Mouse (Mus musculus) MEL-GATA-1-ER (cell line): ENCODE results near the gene Mfap1b.

ENCODE experiments used
- DNase-seq: peaks from one replicate; pipeline ENCODE4 v3.0.0-alpha.2; 2012; ENCODE audit warnings: low read depth; ENCODE audit errors: extremely low read depth

Mfap1b gene

GRCm38 (mm10) chr2:121440834-121441605 lies 32.8 kb downstream of the Mfap1b start:
- DNase-seq: no peak

GRCm38 (mm10) chr2:121439746-121440145 lies 34.1 kb downstream of the Mfap1b start:
- DNase-seq: no peak

GRCm38 (mm10) chr2:121434854-121435253 lies 39.0 kb downstream of the Mfap1b start:
- no peak for DNase-seq

- DNase-seq: no peak
These were observed 48.0 kb downstream of the Mfap1b start for GRCm38 (mm10) chr2:121425890-121426289.

- no peak for DNase-seq
These were observed 50.7 kb downstream of the Mfap1b start for GRCm38 (mm10) chr2:121423166-121423565.

- DNase-seq: no peak
These were observed 55.4 kb downstream of the Mfap1b start for GRCm38 (mm10) chr2:121418476-121418875.

- no peak for DNase-seq
These were observed 57.5 kb downstream of the Mfap1b start for GRCm38 (mm10) chr2:121416356-121416755.

- DNase-seq: no peak
These were observed 58.3 kb downstream of the Mfap1b start for GRCm38 (mm10) chr2:121415591-121415990.

GRCm38 (mm10) chr2:121415103-121415502 lies 58.8 kb downstream of the Mfap1b start:
- DNase-seq: no peak

- peak; percentile 52 for DNase-seq
These were observed 59.7 kb downstream of the Mfap1b start for GRCm38 (mm10) chr2:121414139-121414685.

- peak; percentile 73 for DNase-seq
These were observed 60.4 kb downstream of the Mfap1b start, which contains the start of the genes Pdia3 and Catsper2 for GRCm38 (mm10) chr2:121413387-121414042. Pdia3 (plus strand) TSS chr2:121413775. Catsper2 (minus strand) TSS chr2:121413792.

GRCm38 (mm10) chr2:121412843-121413386 lies 61.0 kb downstream of the Mfap1b start:
- peak; percentile 55 for DNase-seq
